Mouse (Mus musculus) limb, embryonic 14.5 days (tissue): ENCODE data around the gene Rbm20. TPM values are rescaled to one million over a fixed set of nuclear protein-coding genes. Genes with fewer than 3 reads are reported as not detected.
A peak's percentile ranks its signal among the peaks of the same experiment; 100 is the strongest.

ENCODE experiments used
- ATAC-seq: fragments of 200-750 bp; cut with Nextera tagmentation; 2 replicates; pipeline ENCODE4 v1.8.0; 2017; ENCODE audit warnings: low read depth, moderate number of reproducible peaks, moderate TSS enrichment; ENCODE audit not compliant: low FRiP score
- DNase-seq: peaks from one replicate; pipeline ENCODE4 v3.0.0-alpha.2; 2015; ENCODE audit warnings: low spot score
- H3K27ac ChIP-seq: fragments of 300-500 bp; sonication (generic); replicated peaks from 2 replicates; pipeline ENCODE4 v1.5.1; 2014; ENCODE audit warnings: low read depth, mild to moderate bottlenecking, low read length, moderate library complexity, mixed read lengths
- H3K27me3 ChIP-seq: fragments of 300-500 bp; sonication (generic); 2 replicates; pipeline ENCODE4 v1.6.1; 2014; ENCODE audit warnings: low read length, mixed read lengths; ENCODE audit not compliant: control insufficient read depth, insufficient read depth
- H3K36me3 ChIP-seq: fragments of 300-500 bp; sonication (generic); 2 replicates; pipeline ENCODE4 v1.6.1; 2014; ENCODE audit warnings: mild to moderate bottlenecking, low read length, moderate library complexity, mixed read lengths; ENCODE audit not compliant: control insufficient read depth, insufficient read depth
- H3K4me1 ChIP-seq: fragments of 300-500 bp; sonication (generic); 2 replicates; pipeline ENCODE4 v1.6.1; 2014; ENCODE audit warnings: antibody characterized with exemption, low read length, mixed read lengths; ENCODE audit not compliant: control insufficient read depth, insufficient read depth
- H3K4me2 ChIP-seq: fragments of 300-500 bp; sonication (generic); replicated peaks from 2 replicates; pipeline ENCODE4 v1.6.1; 2014; ENCODE audit warnings: low read depth, mild to moderate bottlenecking, low read length, moderate library complexity; ENCODE audit not compliant: severe bottlenecking
- H3K4me3 ChIP-seq: fragments of 300-500 bp; sonication (generic); replicated peaks from 2 replicates; pipeline ENCODE4 v1.5.1; 2014; ENCODE audit warnings: low read length
- H3K9ac ChIP-seq: fragments of 300-500 bp; sonication (generic); 2 replicates; pipeline ENCODE4 v1.6.1; 2014; ENCODE audit warnings: mild to moderate bottlenecking, low read depth, low read length, moderate library complexity; ENCODE audit not compliant: severe bottlenecking
- H3K9me3 ChIP-seq: fragments of 300-500 bp; sonication (generic); 2 replicates; pipeline ENCODE4 v1.6.1; 2016; ENCODE audit warnings: low read length; ENCODE audit not compliant: control insufficient read depth
- POLR2A ChIP-seq: fragments of 200-500 bp; IDR thresholded peaks from 2 replicates; pipeline ENCODE4 v1.8.0; 2012; ENCODE audit warnings: inconsistent platforms, mild to moderate bottlenecking, moderate library complexity, borderline replicate concordance; ENCODE audit not compliant: insufficient read depth, insufficient read length; ENCODE audit errors: extremely low read depth
- WGBS: fragments of 180-500 bp; shearing (Covaris S2); extraction: QIAGEN DNeasy Blood & Tissue Kit; methylation state at CpG from one replicate; pipeline ENCODE4 v1.1.7; 2014; 5-methylcytosine and 5-hydroxymethylcytosine counted together
- polyA plus RNA-seq, 2 experiments: library from polyadenylated mRNA; depleted of rRNA in 1 of 2; stranded (reverse) in 1 of 2; unstranded in 1 of 2; fragments of >200 nt; fragmentation: Nextera tagmentation in 1 of 2; extraction: Ambion mirVana in 1 of 2; gene quantifications; 2 replicates each; pipeline versions ENCODE4 v1.2.1 to v1.2.3; 2012 to 2014

The Rbm20 gene
- polyA plus RNA-seq, 2 experiments, result 5.5 to 10.0 TPM

GRCm38 (mm10) chr19:53687592-53687991, 10.5 kb downstream of the Rbm20 start:
- Histone ChIP-seq H3K9ac (no peak overlapping the region), H3K4me1 (peaks cover 8% of the 10 kb centered on the region), H3K4me3 (no peak overlapping the region), H3K36me3 (no peaks in the 10 kb centered on the region), H3K9me3 (no peaks in the 10 kb centered on the region; the same call in 1 of the 2 replicates), H3K27me3 (peaks cover under 1% of the 10 kb centered on the region; the same call in 1 of the 2 replicates), H3K4me2 (no peak overlapping the region), H3K27ac (no peak overlapping the region)
- no peak for TF ChIP-seq POLR2A
- no peak for DNase-seq
- no peak for ATAC-seq
- 87% methylated on average over 5 of the region's 5 CpGs for WGBS

- WGBS, result 71% methylated on average over 10 of the region's 10 CpGs
- ATAC-seq (no peak), DNase-seq (no peak)
- no peaks in the 10 kb centered on the region for H3K36me3 ChIP-seq
- H3K4me2 ChIP-seq, result no peak overlapping the region
- H3K9ac ChIP-seq, result no peak overlapping the region
- H3K27ac ChIP-seq, result no peak overlapping the region
- no peak for TF ChIP-seq POLR2A
- H3K27me3 ChIP-seq, result no peaks in the 10 kb centered on the region
- H3K4me3 ChIP-seq, result no peak overlapping the region
- H3K4me1 ChIP-seq, result no peaks in the 10 kb centered on the region
- H3K9me3 ChIP-seq, result no peaks in the 10 kb centered on the region; the same call in 1 of the 2 replicates
These were observed 13.7 kb downstream of the Rbm20 start for GRCm38 (mm10) chr19:53690816-53691215.

GRCm38 (mm10) chr19:53694020-53694419, 16.9 kb downstream of the Rbm20 start:
- no peak for ATAC-seq
- H3K9me3 ChIP-seq, result no peaks in the 10 kb centered on the region
- H3K4me1 ChIP-seq, result 0 out of 2 replicates have a peak, but pooled peaks cover 4% of the 10 kb centered on the region
- H3K36me3 ChIP-seq, result no peaks in the 10 kb centered on the region
- 15% methylated on average over 1 of the region's 1 CpGs for WGBS
- H3K4me3 ChIP-seq, result no peak overlapping the region
- H3K27me3 ChIP-seq, result no peaks in the 10 kb centered on the region
- no peak for DNase-seq
- no peak overlapping the region for H3K4me2 ChIP-seq
- no peak overlapping the region for H3K27ac ChIP-seq
- TF ChIP-seq POLR2A, result no peak
- H3K9ac ChIP-seq, result no peak overlapping the region

GRCm38 (mm10) chr19:53696079-53696478, 19.0 kb downstream of the Rbm20 start:
- no peak for DNase-seq
- WGBS, result 62% methylated on average over 6 of the region's 6 CpGs
- H3K9me3 ChIP-seq, result no peaks in the 10 kb centered on the region
- no peak for ATAC-seq
- no peak for TF ChIP-seq POLR2A
- no peak overlapping the region for H3K9ac ChIP-seq
- no peak overlapping the region for H3K4me2 ChIP-seq
- H3K4me1 ChIP-seq, result peaks cover 10% of the 10 kb centered on the region; the same call in 1 of the 2 replicates
- H3K36me3 ChIP-seq, result no peaks in the 10 kb centered on the region
- H3K27me3 ChIP-seq, result no peaks in the 10 kb centered on the region
- H3K4me3 ChIP-seq, result no peak overlapping the region
- H3K27ac ChIP-seq, result no peak overlapping the region

DNA sequence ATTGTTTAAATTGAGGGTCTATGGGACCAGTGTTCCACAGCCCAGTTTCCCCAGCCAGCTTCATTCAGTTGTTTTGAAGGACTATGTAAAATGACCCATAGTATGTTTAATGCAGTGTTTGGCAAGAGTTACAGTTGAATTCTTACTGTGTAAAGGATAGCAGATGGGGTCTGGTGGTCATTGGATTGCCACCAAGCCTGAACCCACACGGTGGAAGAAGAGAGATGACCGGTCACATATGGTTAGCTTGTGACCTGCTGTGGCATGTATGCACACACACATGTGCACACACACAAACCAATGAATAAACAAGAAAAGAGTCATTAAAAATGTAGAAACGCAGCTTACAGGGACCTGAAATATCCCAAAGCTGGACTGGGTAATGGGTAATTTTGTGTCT, 19.5 kb downstream of the Rbm20 start:
- Histone ChIP-seq H3K9me3 (no peaks in the 10 kb centered on the region), H3K36me3 (no peaks in the 10 kb centered on the region), H3K27ac (no peak overlapping the region), H3K9ac (no peak overlapping the region), H3K27me3 (no peaks in the 10 kb centered on the region), H3K4me2 (no peak overlapping the region), H3K4me3 (no peak overlapping the region), H3K4me1 (peaks cover 10% of the 10 kb centered on the region; the same call in 1 of the 2 replicates)
- 74% methylated on average over 3 of the region's 3 CpGs for WGBS
- DNase-seq (no peak), ATAC-seq (no peak)
- no peak for TF ChIP-seq POLR2A

- Histone ChIP-seq H3K36me3 (no peaks in the 10 kb centered on the region), H3K4me2 (no peak overlapping the region), H3K9ac (no peak overlapping the region), H3K4me1 (peaks cover 10% of the 10 kb centered on the region; the same call in 1 of the 2 replicates), H3K27ac (no peak overlapping the region), H3K9me3 (no peaks in the 10 kb centered on the region), H3K27me3 (no peaks in the 10 kb centered on the region), H3K4me3 (no peak overlapping the region)
- no peak for TF ChIP-seq POLR2A
- DNase-seq (no peak), ATAC-seq (0 out of 2 replicates have a peak, but pooled peaks have one; percentile 52)
- WGBS, result 45% methylated on average over 24 of the region's 24 CpGs
These were observed 20.4 kb downstream of the Rbm20 start for GRCm38 (mm10) chr19:53697376-53698126.
